Mouse (Mus musculus) heart, adult 8-10 months (tissue): Measurements from ENCODE around the gene Ing4. TPM values are rescaled to one million over a fixed set of nuclear protein-coding genes. Genes with fewer than 3 reads are reported as not detected.
A peak's percentile ranks its signal among the peaks of the same experiment; 100 is the strongest.
"Not testable (repeated sequence)": the region's sequence is repeated elsewhere in the genome, so short reads cannot be mapped to it uniquely, and the experiment has no call there.

Experiments
- DNase-seq: peaks from one replicate; pipeline ENCODE4 v3.0.0; 2022; ENCODE audit warnings: low spot score
- total RNA-seq, 4 experiments: library from RNA; stranded (reverse); gene quantifications; 2 replicates each; pipeline ENCODE4 v1.2.4; 2022

Ing4 gene
- total RNA-seq, 4 experiments from 2014 or later = 24.7 to 27.7 (median 25.1) TPM

- no peak for DNase-seq
Measured at GRCm38 (mm10) chr6:125041047-125041446, 1.5 kb downstream of the Ing4 start.

- DNase-seq = no peak
Measured at GRCm38 (mm10) chr6:125042081-125042480, 2.5 kb downstream of the Ing4 start.

- DNase-seq = peak; percentile 79
Measured at GRCm38 (mm10) chr6:125046691-125047090, 7.1 kb downstream of the Ing4 start.

DNA sequence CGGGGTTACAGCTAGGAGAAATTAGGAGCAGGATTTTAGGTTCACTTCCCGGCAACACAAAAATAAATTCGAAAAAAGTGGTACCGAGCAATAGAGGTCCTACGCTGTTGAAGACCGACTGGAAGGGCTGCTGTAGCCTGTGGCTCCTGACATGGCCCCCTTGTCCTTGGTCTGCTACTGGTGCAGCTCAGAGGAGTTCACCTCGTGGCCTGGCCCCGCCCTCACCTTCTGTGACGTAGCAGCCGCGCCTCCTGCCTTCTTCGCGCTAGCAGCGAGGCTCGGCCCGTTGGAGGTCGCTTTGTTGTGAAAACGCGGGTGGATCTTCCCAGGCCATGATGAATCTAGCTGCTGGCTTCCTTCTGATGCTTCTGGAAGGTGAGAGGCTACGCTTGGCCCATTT, 10.1 kb downstream of the Ing4 start, which contains the start of gene Acrbp:
Gene Acrbp, plus strand, starts transcription at position 12 of the 400 bp plus-strand sequence.
- DNase-seq = no peak

DNA sequence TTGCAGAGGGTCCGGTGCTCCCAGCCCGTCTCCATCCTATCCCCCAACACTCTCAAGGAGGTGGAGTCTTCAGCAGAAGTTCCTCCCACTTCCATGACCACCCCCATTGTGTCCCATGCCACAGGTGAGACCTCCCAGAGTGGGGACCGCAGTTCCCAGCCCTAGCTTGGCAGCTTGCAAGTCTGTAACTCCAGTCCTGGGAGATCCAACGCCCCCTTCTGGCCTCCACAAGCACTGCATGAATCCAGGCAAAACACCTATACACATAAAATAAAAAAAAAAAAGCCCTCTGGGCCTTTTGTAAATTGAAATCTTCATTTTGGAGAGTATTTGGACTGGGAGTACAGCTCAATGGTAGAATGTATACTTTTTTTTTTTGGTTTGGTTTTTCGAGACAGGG, 11.7 kb downstream of the Ing4 start:
- no peak for DNase-seq

DNA sequence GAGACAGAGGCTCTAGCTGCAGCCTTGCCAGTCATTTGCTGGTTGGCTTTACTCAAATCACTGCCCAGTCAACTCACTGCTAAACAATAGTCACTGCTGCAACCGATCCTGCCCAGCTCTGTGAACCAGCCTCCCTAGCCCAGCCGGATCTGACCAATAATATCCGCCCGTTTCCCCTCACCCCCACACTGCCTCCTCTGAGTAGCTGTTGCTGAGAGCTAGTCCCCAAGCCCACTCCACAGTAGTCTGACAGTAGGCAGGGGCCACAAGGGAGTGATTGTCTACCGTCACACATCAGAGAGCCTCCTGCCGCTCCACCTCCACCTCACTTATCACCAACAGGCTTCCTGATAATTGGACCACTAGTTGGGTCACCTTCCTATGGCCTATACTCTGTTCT, 21.9 kb downstream of the Ing4 start:
- no peak for DNase-seq

DNA sequence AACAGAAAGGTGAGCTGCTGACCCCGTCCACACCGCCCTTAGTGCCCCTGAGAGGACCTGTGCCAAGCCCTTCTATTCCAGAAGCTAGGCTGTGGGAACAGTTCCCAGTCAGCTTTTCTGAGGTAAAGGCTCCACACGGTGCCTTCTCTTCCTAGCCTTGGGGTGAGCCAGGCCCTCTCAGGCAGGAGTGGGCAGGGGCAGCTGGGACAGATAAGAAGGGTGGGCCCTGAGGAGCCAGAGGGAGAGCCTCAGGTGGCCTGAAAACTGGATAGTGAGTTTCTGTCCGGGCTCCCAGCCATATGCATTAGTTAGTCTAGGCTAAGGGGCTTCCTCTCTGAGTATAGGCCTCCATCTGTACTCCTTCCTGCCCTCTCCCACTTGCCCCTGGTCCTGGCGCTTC, 23.0 kb downstream of the Ing4 start:
- no peak for DNase-seq

DNA sequence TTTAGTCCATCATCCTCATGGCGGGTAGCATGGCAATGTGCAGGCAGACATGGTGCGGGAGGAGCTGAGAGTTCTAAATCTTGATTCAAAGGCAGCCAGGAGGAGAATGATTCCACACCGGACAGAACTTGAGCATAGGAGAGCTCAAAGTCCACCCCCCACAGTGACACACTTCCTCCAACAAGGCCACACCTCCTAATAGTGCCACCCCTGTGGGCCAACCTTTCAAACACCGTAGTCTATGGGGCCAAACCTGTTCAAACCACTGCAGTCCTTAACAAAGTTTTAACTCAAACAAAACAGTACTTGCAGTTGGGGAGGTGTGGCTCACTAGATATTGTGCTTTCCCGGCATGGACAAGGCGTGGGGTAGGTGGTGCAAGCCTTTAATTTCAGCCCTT, 24.3 kb downstream of the Ing4 start:
- DNase-seq = no peak

GRCm38 (mm10) chr6:125065223-125065622, 25.7 kb downstream of the Ing4 start:
- not testable (repeated sequence) for DNase-seq

- DNase-seq = no peak
Measured at GRCm38 (mm10) chr6:125067571-125067995, 28.0 kb downstream of the Ing4 start, which contains the start of gene Lpar5. Gene Lpar5 (plus strand): TSS chr6:125067920.

- no peak for DNase-seq
Measured at GRCm38 (mm10) chr6:125071170-125071895, 31.8 kb downstream of the Ing4 start.

- no peak for DNase-seq
Measured at GRCm38 (mm10) chr6:125071896-125072279, 32.3 kb downstream of the Ing4 start.

- DNase-seq = no peak
Measured at GRCm38 (mm10) chr6:125073825-125074224, 34.3 kb downstream of the Ing4 start.

DNA sequence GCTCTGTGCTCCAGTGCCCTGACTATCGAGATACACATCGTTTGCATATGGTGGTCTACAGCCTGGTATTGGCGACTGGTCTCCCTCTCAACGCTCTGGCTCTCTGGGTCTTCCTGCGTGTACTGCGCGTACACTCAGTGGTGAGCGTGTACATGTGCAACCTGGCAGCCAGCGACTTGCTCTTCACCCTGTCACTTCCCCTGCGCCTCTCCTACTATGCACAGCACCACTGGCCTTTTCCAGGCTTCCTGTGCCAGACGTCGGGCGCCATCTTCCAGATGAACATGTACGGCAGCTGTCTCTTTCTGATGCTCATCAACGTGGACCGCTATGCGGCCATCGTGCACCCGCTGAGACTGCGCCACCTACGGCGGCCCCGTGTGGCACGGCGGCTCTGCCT, 41.8 kb downstream of the Ing4 start:
- DNase-seq = no peak

DNA sequence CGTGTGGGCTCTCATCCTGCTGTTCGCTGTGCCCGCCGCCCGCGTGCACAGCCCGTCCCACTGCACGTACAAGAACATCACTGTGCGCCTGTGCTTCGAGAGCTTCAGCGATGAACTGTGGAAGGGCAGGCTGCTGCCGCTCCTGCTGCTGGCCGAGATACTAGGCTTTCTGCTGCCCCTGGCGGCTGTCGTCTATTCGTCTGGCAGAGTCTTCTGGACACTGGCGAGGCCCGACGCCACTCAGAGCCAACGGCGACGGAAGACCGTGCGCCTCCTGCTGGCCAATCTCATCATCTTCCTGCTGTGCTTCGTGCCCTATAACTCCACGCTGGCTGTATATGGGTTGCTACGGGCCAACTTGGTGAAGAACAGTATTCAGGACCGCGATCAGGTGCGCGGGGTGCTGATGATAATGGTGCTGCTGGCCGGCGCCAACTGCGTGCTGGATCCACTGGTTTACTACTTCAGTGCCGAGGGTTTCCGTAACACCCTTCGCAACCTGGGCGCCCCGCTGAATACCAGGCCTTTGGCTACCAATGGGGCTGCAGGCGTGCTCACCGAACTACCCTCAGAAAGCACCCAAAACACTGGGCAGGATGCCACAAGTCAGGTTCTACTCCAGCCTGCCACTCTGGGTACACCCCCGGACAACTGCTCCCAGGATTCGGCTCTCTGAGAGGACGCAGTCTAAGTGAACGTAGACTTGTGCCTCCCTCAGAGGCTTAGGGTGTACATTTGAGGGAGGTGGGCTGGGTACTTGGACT, 42.4 kb downstream of the Ing4 start:
- peak; percentile 86 for DNase-seq

GRCm38 (mm10) chr6:125082801-125083386, 43.3 kb downstream of the Ing4 start:
- DNase-seq = no peak

GRCm38 (mm10) chr6:125084424-125084823, 44.9 kb downstream of the Ing4 start:
- peak; percentile 68 for DNase-seq

DNA sequence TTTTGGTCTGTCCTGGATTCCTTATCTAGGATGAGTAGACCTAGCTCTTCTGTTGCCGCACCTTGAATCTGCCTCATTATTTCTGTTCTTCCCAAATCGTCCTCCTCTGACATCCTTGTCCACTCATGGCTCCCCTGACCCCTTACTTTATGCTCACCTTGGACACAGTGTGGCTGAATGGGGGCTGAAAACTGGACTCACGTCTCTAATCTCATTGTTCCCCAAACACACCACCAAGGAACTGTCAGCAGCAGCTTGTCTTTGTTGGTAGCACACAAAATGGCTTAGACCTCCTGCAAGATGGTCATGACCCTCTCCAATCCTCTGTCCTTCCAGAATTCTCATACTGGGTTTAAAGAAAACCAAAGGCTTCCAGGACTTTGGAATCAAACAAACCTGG, 48.4 kb downstream of the Ing4 start:
- DNase-seq = no peak

DNA sequence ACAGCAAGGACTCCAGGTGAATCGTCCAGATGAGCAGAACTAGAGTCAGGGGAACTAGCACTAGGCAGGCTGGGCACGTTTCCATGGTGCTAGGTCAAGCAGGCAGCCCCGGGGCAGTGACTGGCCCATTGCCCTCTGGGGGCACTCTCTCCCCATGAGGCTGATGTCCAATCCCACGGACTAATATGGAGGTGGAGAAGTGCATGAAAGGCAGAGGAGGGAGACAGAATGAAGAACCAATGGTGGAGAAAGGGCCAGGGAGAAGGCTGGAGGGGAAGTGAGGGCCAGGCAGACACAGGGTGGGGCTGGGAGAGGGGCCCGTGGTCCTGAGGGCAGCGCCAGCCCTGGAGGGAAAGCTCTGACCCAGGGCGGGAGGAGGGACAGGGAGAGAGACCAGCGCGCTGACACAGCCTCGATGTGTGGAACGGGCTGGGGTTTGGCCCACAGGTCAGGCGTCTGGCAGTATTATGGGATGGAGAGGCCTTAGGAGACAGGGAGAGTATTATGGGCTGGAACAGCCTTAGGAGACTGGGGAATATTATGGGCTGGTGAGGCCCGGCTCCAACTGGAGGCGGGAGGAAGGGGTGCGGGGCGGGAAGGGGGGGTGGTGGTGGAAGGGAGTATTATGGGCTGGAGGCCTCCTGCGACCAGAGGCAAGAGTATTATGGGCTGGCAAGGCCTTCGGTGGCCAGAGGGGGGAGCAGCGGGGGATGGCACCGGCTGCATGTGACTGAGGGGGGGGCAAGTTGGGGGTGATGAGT, 49.2 kb downstream of the Ing4 start:
- DNase-seq = peak; percentile 76

DNA sequence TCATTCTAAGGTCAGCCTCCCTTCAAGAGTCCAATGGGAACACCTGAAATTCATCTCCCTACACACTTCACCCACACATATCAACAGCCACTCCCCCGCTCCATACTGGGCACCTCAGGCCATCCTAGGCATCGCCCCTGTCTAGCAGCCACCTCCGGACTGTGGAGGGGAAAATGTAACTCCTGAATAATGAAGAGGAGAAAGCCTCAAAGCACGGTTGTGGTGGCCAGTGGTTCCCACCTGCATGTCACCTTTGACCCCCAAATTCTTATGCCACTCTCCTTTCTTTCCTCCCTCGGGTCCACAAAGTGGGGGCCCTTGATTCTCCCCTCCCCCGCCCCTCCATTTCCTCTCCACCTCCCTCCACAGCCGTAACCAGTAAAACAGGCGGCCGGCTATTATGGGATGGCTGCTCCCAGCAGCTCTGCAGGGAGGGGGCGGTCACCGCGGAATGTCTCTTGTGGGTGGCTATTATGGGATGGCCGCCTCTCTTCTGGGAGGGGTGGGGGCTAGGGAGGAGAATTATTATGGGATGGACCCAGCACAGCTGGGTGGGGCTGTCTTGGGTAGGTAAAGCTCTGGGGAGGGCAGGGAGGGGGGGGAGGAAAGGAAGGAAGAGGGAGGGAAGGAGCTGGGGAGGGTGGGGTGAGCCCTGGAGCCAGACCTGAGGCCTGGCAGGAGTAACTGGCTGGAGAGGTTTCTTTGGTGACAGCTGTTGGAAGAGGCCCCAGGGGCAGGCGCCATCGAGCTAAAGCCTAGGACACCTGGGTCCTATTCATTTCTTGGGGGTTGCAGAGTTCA, 50.2 kb downstream of the Ing4 start:
- DNase-seq = peak; percentile 73
